Mouse (Mus musculus): ENCODE measurements around the gene Mfsd5. TPM values are rescaled to one million over a fixed set of nuclear protein-coding genes. Genes with fewer than 3 reads are reported as not detected.

Mfsd5 gene
- total RNA-seq, 4 experiments from 2014 or later = 14.9 to 17.3 (median 15.7) TPM

GRCm38 (mm10) chr15:102279783-102280520 is 698 bp downstream of the Mfsd5 start:
- no peak for DNase-seq (ENCODE audit: low spot score in 2 of 2)

GRCm38 (mm10) chr15:102280623-102281022 is 1.4 kb downstream of the Mfsd5 start:
- no peak for DNase-seq (ENCODE audit: low spot score in 2 of 2)

GRCm38 (mm10) chr15:102282463-102283292 is 3.4 kb downstream of the Mfsd5 start:
- no peak for DNase-seq (ENCODE audit: low spot score in 2 of 2)

GRCm38 (mm10) chr15:102283648-102284047 is 4.4 kb downstream of the Mfsd5 start:
- DNase-seq (ENCODE audit: low spot score in 2 of 2) = no peak

GRCm38 (mm10) chr15:102287395-102287794 is 8.1 kb downstream of the Mfsd5 start:
- no peak for DNase-seq (ENCODE audit: low spot score in 2 of 2)

- DNase-seq (ENCODE audit: low spot score in 2 of 2) = peak; percentile 85 to 89
Observed at GRCm38 (mm10) chr15:102295633-102296367, 16.5 kb downstream of the Mfsd5 start, which contains the start of gene Espl1. TSS of gene Espl1 (plus strand) at chr15:102296266.

- no peak for DNase-seq (ENCODE audit: low spot score in 2 of 2)
Observed at GRCm38 (mm10) chr15:102296368-102297006, 17.2 kb downstream of the Mfsd5 start.

GRCm38 (mm10) chr15:102302542-102302941 is 23.3 kb downstream of the Mfsd5 start:
- DNase-seq (ENCODE audit: low spot score in 2 of 2) = no peak

- DNase-seq (ENCODE audit: low spot score in 2 of 2) = no peak
Observed at GRCm38 (mm10) chr15:102308717-102309116, 29.5 kb downstream of the Mfsd5 start.

GRCm38 (mm10) chr15:102310074-102310845 is 31.0 kb downstream of the Mfsd5 start:
- DNase-seq (ENCODE audit: low spot score in 2 of 2) = no peak

- no peak for DNase-seq (ENCODE audit: low spot score in 2 of 2)
Observed at GRCm38 (mm10) chr15:102311489-102311888, 32.2 kb downstream of the Mfsd5 start.

GRCm38 (mm10) chr15:102315292-102315691 is 36.0 kb downstream of the Mfsd5 start:
- DNase-seq (ENCODE audit: low spot score in 2 of 2) = no peak

GRCm38 (mm10) chr15:102316263-102316662 is 37.0 kb downstream of the Mfsd5 start:
- DNase-seq (ENCODE audit: low spot score in 2 of 2) = peak in 1 of 2 experiments; percentile 29

GRCm38 (mm10) chr15:102324654-102325473 is 45.6 kb downstream of the Mfsd5 start:
- no peak for DNase-seq (ENCODE audit: low spot score in 2 of 2)

- peak; percentile 69 to 78 for DNase-seq (ENCODE audit: low spot score in 2 of 2)
Observed at GRCm38 (mm10) chr15:102326022-102326576, 46.8 kb downstream of the Mfsd5 start, which contains the start of gene Pfdn5. TSS of gene Pfdn5 (plus strand) at chr15:102326116.

GRCm38 (mm10) chr15:102326892-102327291 is 47.6 kb downstream of the Mfsd5 start:
- no peak for DNase-seq (ENCODE audit: low spot score in 2 of 2)

All from gastrocnemius, adult 8-10 months (tissue).